Comparison of ENCODE assay signal across 22 mouse cellular contexts in the genomic region with DNA sequence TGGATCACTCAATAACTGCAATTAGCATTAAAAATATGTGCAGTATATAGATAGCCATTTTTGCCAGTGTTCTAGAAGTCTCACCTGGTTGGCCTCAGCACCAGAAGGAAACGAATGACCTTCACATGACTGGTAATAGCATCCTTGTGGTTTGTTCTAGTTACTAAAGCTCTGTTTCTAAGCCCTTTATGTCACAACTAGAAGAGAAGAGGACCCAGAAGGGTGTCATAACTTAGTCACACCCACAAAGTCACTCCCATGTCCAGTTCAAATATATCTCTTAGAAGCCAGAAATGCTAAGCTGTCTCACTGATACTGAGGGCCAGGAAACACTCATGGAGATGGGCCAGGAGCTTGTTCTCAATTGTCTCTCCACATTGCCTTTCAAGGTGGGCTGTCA.
DNase-seq lines count a peak whose midpoint lies in the region; ATAC-seq lines count a peak whose summit lies in the region.
"Had no signal": no experiment of that assay in that cellular context is flagged by ENCODE, and none has a peak within 500 bp of the region (broad histone marks: within the 10 kb centered on the region; RNA-seq: fewer than 3 reads in every experiment).

No protein-coding gene starts in this region.

- intact Hi-C loops in heart, postnatal 14 days (cut with DNase I), result no loop called here

- DNase-seq in heart, adult 11 months, result peak; percentile 3
- no peak for DNase-seq in heart, postnatal 14 days
- DNase-seq in urinary bladder, postnatal 10 days (ENCODE audit: low spot score), result no peak
- no peak for DNase-seq in right cerebral cortex, postnatal 10 days (ENCODE audit: low spot score in 2 of 2)
- no peak for DNase-seq in cerebellum, adult 11-12 months
- DNase-seq: adrenal gland, postnatal 10 days; adrenal gland, postnatal 36 days; cerebellum, adult 11 months; cerebellum, adult 8-10 months; cerebellum, postnatal 10 days; cerebellum, postnatal 36 days; embryo, embryonic 11 days; gastrocnemius, postnatal 10 days; gastrocnemius, postnatal 36 days; heart, adult 18-20 months; heart, postnatal 36 days had no signal

- peak; percentile 25; the same call in 1 of the 2 replicates for ATAC-seq in granulocyte monocyte progenitor cell, adult 5-6 weeks (replicated peaks; ENCODE audit: poor library complexity, severe bottlenecking)
- peak; percentile 45 for ATAC-seq in megakaryocyte-erythroid progenitor cell, adult 5-6 weeks (replicated peaks; ENCODE audit: low FRiP score, low TSS enrichment, poor library complexity, severe bottlenecking)
- ATAC-seq: forebrain, embryonic 13.5 days; forebrain, embryonic 16.5 days; hindbrain, embryonic 16.5 days; Patski had no signal
